Mouse (Mus musculus) lung, embryonic 15.5 days (tissue): ENCODE results near the gene Olfr1276. TPM values are rescaled to one million over a fixed set of nuclear protein-coding genes. Genes with fewer than 3 reads are reported as not detected.

ENCODE experiments used
- ATAC-seq: fragments of 200-750 bp; cut with Nextera tagmentation; 2 replicates; pipeline ENCODE4 v1.8.0; 2017; ENCODE audit warnings: moderate number of reproducible peaks, borderline replicate concordance; ENCODE audit not compliant: low FRiP score, low TSS enrichment; ENCODE audit errors: extremely low read depth
- H3K27ac ChIP-seq: fragments of 300-500 bp; sonication (generic); 2 replicates; pipeline ENCODE4 v1.5.1; 2015; ENCODE audit warnings: moderate library complexity, mild to moderate bottlenecking, inconsistent platforms
- H3K27me3 ChIP-seq: fragments of 300-500 bp; sonication (generic); 2 replicates; pipeline ENCODE4 v1.6.1; 2015; ENCODE audit warnings: inconsistent platforms
- H3K36me3 ChIP-seq: fragments of 300-500 bp; sonication (generic); 2 replicates; pipeline ENCODE4 v1.6.1; 2015; ENCODE audit warnings: inconsistent platforms
- H3K4me1 ChIP-seq: fragments of 300-500 bp; sonication (generic); 2 replicates; pipeline ENCODE4 v1.6.1; 2015; ENCODE audit warnings: inconsistent platforms
- H3K4me2 ChIP-seq: fragments of 300-500 bp; sonication (generic); 2 replicates; pipeline ENCODE4 v1.6.1; 2015; ENCODE audit warnings: inconsistent platforms, mild to moderate bottlenecking, moderate library complexity
- H3K4me3 ChIP-seq: fragments of 300-500 bp; sonication (generic); 2 replicates; pipeline ENCODE4 v1.5.1; 2015; ENCODE audit warnings: mild to moderate bottlenecking, inconsistent platforms
- H3K9ac ChIP-seq: fragments of 300-500 bp; sonication (generic); 2 replicates; pipeline ENCODE4 v1.6.1; 2015; ENCODE audit warnings: inconsistent platforms
- H3K9me3 ChIP-seq: fragments of 300-500 bp; sonication (generic); 2 replicates; pipeline ENCODE4 v1.6.1; 2016; ENCODE audit warnings: inconsistent platforms
- WGBS: fragments of 180-500 bp; shearing (Covaris S2); methylation state at CpG from one replicate; pipeline ENCODE4 v1.1.7; 2015; 5-methylcytosine and 5-hydroxymethylcytosine counted together
- polyA plus RNA-seq: library from polyadenylated mRNA; unstranded; fragments of >200 nt; fragmentation: Nextera tagmentation; extraction: Ambion mirVana; gene quantifications from 2 replicates; pipeline ENCODE4 v1.2.1, GENCODE M21; 2015

Olfr1276 gene
- polyA plus RNA-seq: not detected in 2 replicates

GRCm38 (mm10) chr2:111254216-111254615, at the start of gene Olfr1276:
TSS of gene Olfr1276 (plus strand) at chr2:111254516.
- ATAC-seq: no peak
- Histone ChIP-seq H3K9ac (no peak within 1 kb of the TSS), H3K9me3 (no peaks in the 10 kb centered on the region), H3K27ac (no peak within 1 kb of the TSS), H3K4me3 (no peak within 1 kb of the TSS), H3K4me2 (no peak within 1 kb of the TSS), H3K4me1 (no peaks in the 10 kb centered on the region), H3K36me3 (no peaks in the 10 kb centered on the region), H3K27me3 (no peaks in the 10 kb centered on the region)

- Histone ChIP-seq H3K9me3 (no peaks in the 10 kb centered on the region), H3K27me3 (no peaks in the 10 kb centered on the region), H3K27ac (no peak within 1 kb of the TSS), H3K4me3 (no peak within 1 kb of the TSS), H3K4me2 (no peak within 1 kb of the TSS), H3K36me3 (no peaks in the 10 kb centered on the region), H3K4me1 (no peaks in the 10 kb centered on the region), H3K9ac (no peak within 1 kb of the TSS)
- ATAC-seq: no peak
- 73% methylated on average over 6 of the region's 6 CpGs for WGBS
Observed at GRCm38 (mm10) chr2:111229502-111229901, 24.8 kb upstream of the Olfr1276 start, which contains the start of gene 4930430A15Rik. TSS of gene 4930430A15Rik (minus strand) at chr2:111229602.

- H3K4me2 ChIP-seq: no peak within 1 kb of the TSS
- no peak within 1 kb of the TSS for H3K9ac ChIP-seq
- H3K4me1 ChIP-seq: no peaks in the 10 kb centered on the region
- H3K27me3 ChIP-seq: no peaks in the 10 kb centered on the region
- H3K4me3 ChIP-seq: no peak within 1 kb of the TSS
- no peaks in the 10 kb centered on the region for H3K36me3 ChIP-seq
- no peaks in the 10 kb centered on the region for H3K9me3 ChIP-seq
- ATAC-seq: no peak
- no peak within 1 kb of the TSS for H3K27ac ChIP-seq
- WGBS: 80% methylated on average over 1 of the region's 1 CpGs
Observed at GRCm38 (mm10) chr2:111235186-111235585, 19.1 kb upstream of the Olfr1276 start, which contains the start of gene Olfr1275. TSS of gene Olfr1275 (minus strand) at chr2:111235286.

GRCm38 (mm10) chr2:111274006-111274405, 19.7 kb downstream of the Olfr1276 start, which contains the start of gene Olfr1277:
TSS of gene Olfr1277 (minus strand) at chr2:111274106.
- WGBS: 76% methylated on average over 2 of the region's 2 CpGs
- Histone ChIP-seq H3K36me3 (no peaks in the 10 kb centered on the region), H3K9ac (no peak within 1 kb of the TSS), H3K4me2 (no peak within 1 kb of the TSS), H3K4me3 (no peak within 1 kb of the TSS), H3K27me3 (no peaks in the 10 kb centered on the region), H3K27ac (no peak within 1 kb of the TSS), H3K9me3 (no peaks in the 10 kb centered on the region), H3K4me1 (no peaks in the 10 kb centered on the region)
- ATAC-seq: no peak

GRCm38 (mm10) chr2:111289836-111290235, 35.5 kb downstream of the Olfr1276 start, which contains the start of gene Olfr1278:
TSS of gene Olfr1278 (plus strand) at chr2:111290136.
- H3K27ac ChIP-seq: no peak within 1 kb of the TSS
- no peaks in the 10 kb centered on the region for H3K36me3 ChIP-seq
- no peak within 1 kb of the TSS for H3K4me3 ChIP-seq
- H3K27me3 ChIP-seq: no peaks in the 10 kb centered on the region
- no peak for ATAC-seq
- H3K9me3 ChIP-seq: no peaks in the 10 kb centered on the region
- no peak within 1 kb of the TSS for H3K4me2 ChIP-seq
- no peak within 1 kb of the TSS for H3K9ac ChIP-seq
- no peaks in the 10 kb centered on the region for H3K4me1 ChIP-seq

GRCm38 (mm10) chr2:111298541-111298940, 44.2 kb downstream of the Olfr1276 start:
- H3K27ac ChIP-seq: no peak overlapping the region
- no peak overlapping the region for H3K9ac ChIP-seq
- no peaks in the 10 kb centered on the region for H3K9me3 ChIP-seq
- H3K27me3 ChIP-seq: no peaks in the 10 kb centered on the region
- no peak overlapping the region for H3K4me2 ChIP-seq
- no peak overlapping the region for H3K4me3 ChIP-seq
- no peaks in the 10 kb centered on the region for H3K36me3 ChIP-seq
- no peaks in the 10 kb centered on the region for H3K4me1 ChIP-seq
- ATAC-seq: no peak

GRCm38 (mm10) chr2:111300374-111300773, 46.1 kb downstream of the Olfr1276 start, which contains the start of gene Olfr1279:
TSS of gene Olfr1279 (plus strand) at chr2:111300635.
- Histone ChIP-seq H3K4me3 (no peak within 1 kb of the TSS), H3K4me1 (no peaks in the 10 kb centered on the region), H3K36me3 (no peaks in the 10 kb centered on the region), H3K4me2 (no peak within 1 kb of the TSS), H3K9me3 (no peaks in the 10 kb centered on the region), H3K27me3 (no peaks in the 10 kb centered on the region), H3K9ac (no peak within 1 kb of the TSS), H3K27ac (no peak within 1 kb of the TSS)
- ATAC-seq: no peak

Other genes starting within 250 kb of the Olfr1276 start
- gene Gm13941, start 148.5 kb upstream of the Olfr1276 start, polyA plus RNA-seq: not detected in 2 replicates
- not detected in 2 replicates for gene Gm15130, start 101.6 kb upstream of the Olfr1276 start, polyA plus RNA-seq
- gene 4930430A15Rik, start 24.9 kb upstream of the Olfr1276 start, polyA plus RNA-seq: not detected in 2 replicates
- not detected in 2 replicates for gene Olfr1275, start 19.2 kb upstream of the Olfr1276 start, polyA plus RNA-seq
- gene Olfr1277, start 19.6 kb downstream of the Olfr1276 start, polyA plus RNA-seq: not detected in 2 replicates
- not detected in 2 replicates for gene Olfr1278, start 35.6 kb downstream of the Olfr1276 start, polyA plus RNA-seq
- gene Olfr1279, start 46.1 kb downstream of the Olfr1276 start, polyA plus RNA-seq: not detected in 2 replicates
- gene Olfr1280, start 59.5 kb downstream of the Olfr1276 start, polyA plus RNA-seq: not detected in 2 replicates
- gene Olfr1281, start 72.0 kb downstream of the Olfr1276 start, polyA plus RNA-seq: not detected in 2 replicates
- not detected in 2 replicates for gene Olfr1282, start 81.6 kb downstream of the Olfr1276 start, polyA plus RNA-seq
- gene Olfr1283, start 112.3 kb downstream of the Olfr1276 start, polyA plus RNA-seq: not detected in 2 replicates
- gene Olfr1284, start 121.0 kb downstream of the Olfr1276 start, polyA plus RNA-seq: not detected in 2 replicates
- not detected in 2 replicates for gene Olfr1286, start 168.6 kb downstream of the Olfr1276 start, polyA plus RNA-seq
- not detected in 2 replicates for gene Olfr1287, start 194.6 kb downstream of the Olfr1276 start, polyA plus RNA-seq
- not detected in 2 replicates for gene Olfr1288, start 219.6 kb downstream of the Olfr1276 start, polyA plus RNA-seq
- gene Olfr1289, start 226.3 kb downstream of the Olfr1276 start, polyA plus RNA-seq: not detected in 2 replicates
- not detected in 2 replicates for gene Olfr1290, start 239.3 kb downstream of the Olfr1276 start, polyA plus RNA-seq
- not detected in 2 replicates for gene Olfr1291-ps1, start 242.7 kb downstream of the Olfr1276 start, polyA plus RNA-seq